Mouse (Mus musculus): ENCODE data around the gene Gm42906. TPM values are rescaled to one million over a fixed set of nuclear protein-coding genes. Genes with fewer than 3 reads are reported as not detected.

Gene Gm42906
- polyA plus RNA-seq, 1 experiment from 2014 or later: not detected

- no peak for ATAC-seq (ENCODE audit: low FRiP score)
- H3K27ac ChIP-seq (ENCODE audit: low read depth, low read length): no peak overlapping the region
- WGBS: 71% methylated on average over 3 of the region's 3 CpGs
Observed at GRCm38 (mm10) chr5:151413617-151414016, 14.3 kb downstream of the Gm42906 start.

GRCm38 (mm10) chr5:151412666-151413463 is 15.1 kb downstream of the Gm42906 start:
- Histone ChIP-seq H3K4me2 (no peak overlapping the region), H3K27ac (ENCODE audit: low read depth, low read length) (no peak overlapping the region), H3K36me3 (ENCODE audit: control insufficient read depth, insufficient read depth, low read length) (no peaks in the 10 kb centered on the region), H3K27me3 (ENCODE audit: control insufficient read depth, insufficient read depth, low read length) (no peaks in the 10 kb centered on the region), H3K4me3 (ENCODE audit: low read depth, low read length) (no peak overlapping the region), H3K9ac (ENCODE audit: low read length) (no peak overlapping the region), H3K4me1 (ENCODE audit: control insufficient read depth, insufficient read depth, low read length) (no peaks in the 10 kb centered on the region; the same call in 1 of the 2 replicates), H3K9me3 (ENCODE audit: control insufficient read depth, low read length) (no peaks in the 10 kb centered on the region)
- WGBS: 80% methylated on average over 11 of the region's 11 CpGs
- DNase-seq (ENCODE audit: low spot score, missing footprints): peak; percentile 64
- ATAC-seq (ENCODE audit: low FRiP score): no peak

More at GRCm38 (mm10) chr5:151413617-151414016, 14.3 kb downstream of the Gm42906 start:
- Histone ChIP-seq H3K4me1 (ENCODE audit: control insufficient read depth, insufficient read depth, low read length) (no peaks in the 10 kb centered on the region; the same call in 1 of the 2 replicates), H3K36me3 (ENCODE audit: control insufficient read depth, insufficient read depth, low read length) (no peaks in the 10 kb centered on the region), H3K9ac (ENCODE audit: low read length) (no peak overlapping the region), H3K4me3 (ENCODE audit: low read depth, low read length) (no peak overlapping the region), H3K27me3 (ENCODE audit: control insufficient read depth, insufficient read depth, low read length) (no peaks in the 10 kb centered on the region), H3K4me2 (no peak overlapping the region), H3K9me3 (ENCODE audit: control insufficient read depth, low read length) (no peaks in the 10 kb centered on the region)
- DNase-seq (ENCODE audit: low spot score, missing footprints): peak; percentile 45

GRCm38 (mm10) chr5:151410006-151410405 is 18.0 kb downstream of the Gm42906 start:
- no peak overlapping the region for H3K4me2 ChIP-seq
- ATAC-seq (ENCODE audit: low FRiP score) (no peak), DNase-seq (ENCODE audit: low spot score, missing footprints) (peak; percentile 23)
- H3K4me1 ChIP-seq (ENCODE audit: control insufficient read depth, insufficient read depth, low read length): no peaks in the 10 kb centered on the region; the same call in 1 of the 2 replicates
- no peak overlapping the region for H3K4me3 ChIP-seq (ENCODE audit: low read depth, low read length)
- WGBS: 80% methylated on average over 3 of the region's 3 CpGs
- H3K9ac ChIP-seq (ENCODE audit: low read length): no peak overlapping the region
- no peaks in the 10 kb centered on the region for H3K9me3 ChIP-seq (ENCODE audit: control insufficient read depth, low read length)
- no peak overlapping the region for H3K27ac ChIP-seq (ENCODE audit: low read depth, low read length)
- no peaks in the 10 kb centered on the region for H3K27me3 ChIP-seq (ENCODE audit: control insufficient read depth, insufficient read depth, low read length)
- no peaks in the 10 kb centered on the region for H3K36me3 ChIP-seq (ENCODE audit: control insufficient read depth, insufficient read depth, low read length)

GRCm38 (mm10) chr5:151409282-151409681 is 18.7 kb downstream of the Gm42906 start:
- ATAC-seq (ENCODE audit: low FRiP score) (peak; percentile 60; the same call in 1 of the 2 replicates), DNase-seq (ENCODE audit: low spot score, missing footprints) (peak; percentile 77)
- Histone ChIP-seq H3K27me3 (ENCODE audit: control insufficient read depth, insufficient read depth, low read length) (no peaks in the 10 kb centered on the region), H3K36me3 (ENCODE audit: control insufficient read depth, insufficient read depth, low read length) (no peaks in the 10 kb centered on the region), H3K4me3 (ENCODE audit: low read depth, low read length) (no peak overlapping the region), H3K27ac (ENCODE audit: low read depth, low read length) (no peak overlapping the region), H3K9ac (ENCODE audit: low read length) (no peak overlapping the region), H3K4me2 (no peak overlapping the region), H3K9me3 (ENCODE audit: control insufficient read depth, low read length) (no peaks in the 10 kb centered on the region), H3K4me1 (ENCODE audit: control insufficient read depth, insufficient read depth, low read length) (no peaks in the 10 kb centered on the region; the same call in 1 of the 2 replicates)
- 18% methylated on average over 1 of the region's 1 CpGs for WGBS

- Histone ChIP-seq H3K4me1 (ENCODE audit: control insufficient read depth, insufficient read depth, low read length) (no peaks in the 10 kb centered on the region; the same call in 1 of the 2 replicates), H3K9ac (ENCODE audit: low read length) (no peak overlapping the region), H3K27ac (ENCODE audit: low read depth, low read length) (no peak overlapping the region), H3K36me3 (ENCODE audit: control insufficient read depth, insufficient read depth, low read length) (no peaks in the 10 kb centered on the region), H3K9me3 (ENCODE audit: control insufficient read depth, low read length) (no peaks in the 10 kb centered on the region), H3K4me3 (ENCODE audit: low read depth, low read length) (no peak overlapping the region), H3K27me3 (ENCODE audit: control insufficient read depth, insufficient read depth, low read length) (no peaks in the 10 kb centered on the region), H3K4me2 (no peak overlapping the region)
- ATAC-seq (ENCODE audit: low FRiP score) (peak; percentile 47), DNase-seq (ENCODE audit: low spot score, missing footprints) (peak; percentile 79)
- WGBS: 26% methylated on average over 7 of the region's 7 CpGs
Observed at GRCm38 (mm10) chr5:151408124-151408900, 19.7 kb downstream of the Gm42906 start.

- H3K4me3 ChIP-seq (ENCODE audit: low read depth, low read length): no peak overlapping the region
- peak; percentile 17 for DNase-seq (ENCODE audit: low spot score, missing footprints)
- H3K4me2 ChIP-seq: no peak overlapping the region
- H3K27ac ChIP-seq (ENCODE audit: low read depth, low read length): no peak overlapping the region
- H3K36me3 ChIP-seq (ENCODE audit: control insufficient read depth, insufficient read depth, low read length): no peaks in the 10 kb centered on the region
- no peaks in the 10 kb centered on the region for H3K27me3 ChIP-seq (ENCODE audit: control insufficient read depth, insufficient read depth, low read length)
- H3K4me1 ChIP-seq (ENCODE audit: control insufficient read depth, insufficient read depth, low read length): no peaks in the 10 kb centered on the region; the same call in 1 of the 2 replicates
- 93% methylated on average over 3 of the region's 3 CpGs for WGBS
- no peaks in the 10 kb centered on the region for H3K9me3 ChIP-seq (ENCODE audit: control insufficient read depth, low read length)
- H3K9ac ChIP-seq (ENCODE audit: low read length): no peak overlapping the region
- ATAC-seq (ENCODE audit: low FRiP score): no peak
Observed at GRCm38 (mm10) chr5:151407493-151407892, 20.5 kb downstream of the Gm42906 start.

- H3K9ac ChIP-seq (ENCODE audit: low read length): no peak overlapping the region
- peak; percentile 75 for DNase-seq (ENCODE audit: low spot score, missing footprints)
- no peak overlapping the region for H3K4me3 ChIP-seq (ENCODE audit: low read depth, low read length)
- no peaks in the 10 kb centered on the region for H3K27me3 ChIP-seq (ENCODE audit: control insufficient read depth, insufficient read depth, low read length)
- 85% methylated on average over 5 of the region's 5 CpGs for WGBS
- no peak for ATAC-seq (ENCODE audit: low FRiP score)
- H3K27ac ChIP-seq (ENCODE audit: low read depth, low read length): no peak overlapping the region
- H3K9me3 ChIP-seq (ENCODE audit: control insufficient read depth, low read length): no peaks in the 10 kb centered on the region
- H3K36me3 ChIP-seq (ENCODE audit: control insufficient read depth, insufficient read depth, low read length): no peaks in the 10 kb centered on the region
- H3K4me2 ChIP-seq: no peak overlapping the region
- H3K4me1 ChIP-seq (ENCODE audit: control insufficient read depth, insufficient read depth, low read length): no peaks in the 10 kb centered on the region; the same call in 1 of the 2 replicates
Observed at GRCm38 (mm10) chr5:151406276-151406675, 21.7 kb downstream of the Gm42906 start.

GRCm38 (mm10) chr5:151405314-151405903 is 22.6 kb downstream of the Gm42906 start:
- DNase-seq (ENCODE audit: low spot score, missing footprints) (peak; percentile 71), ATAC-seq (ENCODE audit: low FRiP score) (peak; percentile 36; the same call in 1 of the 2 replicates)
- Histone ChIP-seq H3K27ac (ENCODE audit: low read depth, low read length) (no peak overlapping the region), H3K9ac (ENCODE audit: low read length) (no peak overlapping the region), H3K36me3 (ENCODE audit: control insufficient read depth, insufficient read depth, low read length) (no peaks in the 10 kb centered on the region), H3K4me1 (ENCODE audit: control insufficient read depth, insufficient read depth, low read length) (no peaks in the 10 kb centered on the region; the same call in 1 of the 2 replicates), H3K27me3 (ENCODE audit: control insufficient read depth, insufficient read depth, low read length) (no peaks in the 10 kb centered on the region), H3K9me3 (ENCODE audit: control insufficient read depth, low read length) (no peaks in the 10 kb centered on the region), H3K4me2 (no peak overlapping the region), H3K4me3 (ENCODE audit: low read depth, low read length) (no peak overlapping the region)
- WGBS: 70% methylated on average over 8 of the region's 8 CpGs
